Mouse (Mus musculus): ENCODE measurements around the gene Wfdc13. TPM values are rescaled to one million over a fixed set of nuclear protein-coding genes. Genes with fewer than 3 reads are reported as not detected.
A peak's percentile ranks its signal among the peaks of the same experiment; 100 is the strongest.

The Wfdc13 gene
- not detected for total RNA-seq (2021)
- long read RNA-seq, experiment 1 = 0 reads
- long read RNA-seq, experiment 2 = 0 reads

- DNase-seq = no peak
Observed at GRCm38 (mm10) chr2:164684807-164685206, at the start of gene Wfdc13. Gene Wfdc13 (plus strand): TSS chr2:164685107.

DNA sequence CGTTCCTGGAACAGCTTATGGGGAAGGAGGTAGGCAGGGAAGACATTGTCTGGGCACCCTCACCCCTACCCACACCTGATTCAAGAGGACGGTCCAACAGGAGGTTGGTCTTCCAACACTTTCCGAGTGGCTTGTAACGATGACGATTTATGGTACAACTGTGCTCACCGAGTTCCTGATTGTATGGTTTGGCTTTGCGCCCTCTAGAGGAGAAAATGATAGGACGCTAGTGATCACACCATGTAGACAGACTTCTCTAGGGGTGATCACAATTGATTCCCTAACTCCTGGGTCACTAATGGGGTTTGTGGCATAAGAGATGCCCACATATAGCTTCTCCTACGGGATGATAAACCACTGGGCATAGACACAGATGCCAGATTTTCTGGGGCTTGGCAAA lies 49.6 kb upstream of the Wfdc13 start:
- DNase-seq = no peak

DNA sequence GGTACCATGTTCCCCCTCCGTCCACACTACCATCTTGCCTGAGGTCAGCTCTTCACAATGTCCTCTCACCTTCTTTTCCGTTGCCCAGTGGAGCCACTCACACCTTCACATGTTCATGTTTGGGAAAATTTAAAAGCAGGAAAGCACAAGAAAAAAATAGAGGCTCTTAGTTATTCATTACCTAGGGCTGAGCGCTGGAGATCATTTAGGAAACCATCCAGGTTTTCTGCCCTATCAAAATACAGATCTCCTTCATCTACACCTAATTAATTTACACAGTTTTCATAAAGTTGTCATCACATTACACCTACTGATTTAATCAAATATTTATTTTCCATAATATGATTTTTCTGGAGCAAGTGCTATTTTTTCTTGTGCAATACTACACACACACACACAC lies 46.2 kb upstream of the Wfdc13 start, which contains the start of gene Wfdc16:
Wfdc16 (minus strand) TSS at position 101 of the 400 bp plus-strand sequence.
- DNase-seq = no peak

DNA sequence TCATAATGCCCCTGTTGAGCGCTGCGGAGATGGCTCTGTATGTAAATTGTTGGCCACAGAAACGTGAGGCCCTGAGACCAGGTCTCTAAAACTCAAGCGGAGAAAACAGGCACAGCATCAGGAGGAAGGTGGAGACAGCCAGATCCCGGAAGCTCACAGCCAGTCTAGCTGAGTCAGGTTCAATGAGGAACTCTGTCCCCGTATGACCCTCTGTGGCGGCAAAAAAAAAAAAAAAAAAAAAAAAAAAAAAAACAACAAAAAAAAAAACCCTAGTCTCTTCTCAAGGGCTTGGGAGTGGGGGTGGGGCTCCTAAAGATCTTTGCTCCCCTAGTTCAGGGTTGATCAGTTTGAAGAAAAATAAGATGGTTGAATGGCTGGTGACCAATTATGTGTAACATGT lies 43.8 kb upstream of the Wfdc13 start:
- peak in 1 of 2 experiments; percentile 14 for DNase-seq

GRCm38 (mm10) chr2:164641881-164642673 lies 42.8 kb upstream of the Wfdc13 start:
- DNase-seq = no peak

GRCm38 (mm10) chr2:164655858-164656257 lies 29.0 kb upstream of the Wfdc13 start, which contains the start of gene Wfdc10:
Gene Wfdc10 (plus strand): TSS chr2:164656046.
- DNase-seq = peak; percentile 10 to 38

DNA sequence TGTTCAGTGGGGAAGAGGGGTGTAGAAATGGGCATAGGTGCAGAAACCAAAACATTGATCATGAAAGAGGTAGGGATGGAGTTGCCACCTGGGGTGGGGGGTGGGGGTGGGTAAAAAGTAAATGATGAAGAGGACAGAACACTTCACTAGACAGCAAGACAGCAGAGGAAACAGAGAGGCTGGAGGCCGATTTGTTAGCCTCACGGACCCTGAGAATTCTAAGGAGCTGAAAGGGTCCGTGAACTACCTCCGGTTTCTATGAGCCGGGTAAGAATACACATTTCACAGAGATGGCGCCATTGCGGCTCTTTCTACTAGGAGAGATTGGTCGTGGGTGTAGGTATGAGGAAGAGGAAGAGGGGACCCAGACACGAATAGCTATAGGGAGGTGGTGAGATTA lies 28.4 kb upstream of the Wfdc13 start, which contains the start of gene Wfdc9:
Wfdc9 (minus strand) TSS at position 101 of the 400 bp plus-strand sequence.
- no peak for DNase-seq

- no peak for DNase-seq
Observed at GRCm38 (mm10) chr2:164664851-164665250, 20.1 kb upstream of the Wfdc13 start.

DNA sequence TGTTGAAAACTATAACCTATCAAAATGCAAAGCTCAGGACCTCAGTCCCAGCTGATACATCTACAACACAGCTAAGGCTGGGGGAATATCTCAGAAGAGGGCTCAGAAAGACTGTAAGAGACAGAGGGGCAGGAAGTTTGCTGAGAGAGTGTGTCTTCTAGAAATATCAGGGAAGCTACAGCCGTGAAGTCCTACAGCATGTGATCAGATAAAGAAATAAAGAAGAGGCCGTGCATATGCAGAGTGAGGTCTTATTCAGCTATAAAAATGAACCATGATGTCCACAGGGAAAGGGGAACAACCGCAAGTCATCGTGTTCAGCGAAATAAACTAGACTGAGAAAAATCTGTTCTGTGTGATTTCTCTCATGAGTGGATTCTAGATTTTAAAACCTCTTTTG lies 14.6 kb upstream of the Wfdc13 start:
- DNase-seq = no peak

GRCm38 (mm10) chr2:164670938-164671337 lies 14.0 kb upstream of the Wfdc13 start:
- DNase-seq = no peak

DNA sequence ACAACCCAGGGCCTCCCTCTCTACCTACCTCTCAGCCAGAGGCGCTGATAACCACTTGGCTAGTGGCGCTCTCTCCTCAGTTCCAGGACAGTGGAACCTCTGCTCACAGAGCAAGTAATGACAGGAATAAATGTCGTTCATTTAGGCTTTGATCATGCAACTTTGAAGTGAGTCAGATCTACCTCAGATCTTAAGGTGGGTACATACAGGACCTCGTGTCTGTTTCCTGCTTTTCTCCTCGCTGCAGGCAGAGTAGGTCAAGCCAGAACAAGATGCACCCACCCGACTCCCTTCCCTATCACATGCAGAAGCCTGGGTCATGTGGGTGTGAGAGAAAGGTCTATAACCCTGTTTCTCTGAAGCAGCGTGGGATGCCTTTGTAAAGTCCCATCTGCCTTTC lies 10.9 kb upstream of the Wfdc13 start, which contains the start of gene Wfdc11:
Wfdc11 (minus strand) TSS at position 101 of the 400 bp plus-strand sequence.
- DNase-seq = no peak

GRCm38 (mm10) chr2:164676103-164676502 lies 8.8 kb upstream of the Wfdc13 start:
- no peak for DNase-seq

DNA sequence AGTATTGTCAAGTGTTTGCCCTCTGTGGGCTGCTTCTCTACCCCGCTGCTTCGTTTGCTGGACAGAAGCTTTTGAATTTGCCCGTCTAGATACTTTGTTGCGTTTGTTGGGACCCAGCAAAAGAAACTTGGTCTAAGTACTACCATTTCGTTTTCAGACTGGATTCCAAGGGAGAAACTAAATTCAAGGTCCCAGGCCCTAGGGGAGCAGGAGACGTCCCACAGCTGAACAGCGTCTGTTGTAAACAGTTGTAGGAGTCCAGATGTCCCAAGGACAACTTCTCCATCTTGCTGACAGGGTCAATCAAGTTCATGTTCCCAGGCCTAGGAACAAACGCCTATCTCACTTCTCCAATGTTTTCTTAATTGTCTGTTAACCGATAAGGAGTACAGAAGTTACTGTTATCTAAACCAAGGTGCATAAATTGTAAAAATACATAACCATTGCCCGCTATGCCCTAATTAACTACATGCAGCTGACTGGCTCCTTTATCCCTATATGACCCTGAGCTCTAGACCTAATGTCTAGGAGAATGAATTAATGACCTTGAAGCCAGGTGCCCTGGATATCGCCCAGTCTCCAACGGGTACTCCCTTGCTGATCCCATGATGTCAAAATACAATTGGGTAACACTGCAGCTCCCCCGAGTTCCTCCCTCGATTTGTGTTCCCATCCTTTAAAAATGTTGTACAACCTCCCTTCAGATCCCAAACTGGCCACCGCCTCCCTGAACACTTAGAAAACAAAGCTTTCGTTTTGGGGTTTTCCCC lies 7.8 kb upstream of the Wfdc13 start:
- DNase-seq = peak in 1 of 2 experiments; percentile 2

DNA sequence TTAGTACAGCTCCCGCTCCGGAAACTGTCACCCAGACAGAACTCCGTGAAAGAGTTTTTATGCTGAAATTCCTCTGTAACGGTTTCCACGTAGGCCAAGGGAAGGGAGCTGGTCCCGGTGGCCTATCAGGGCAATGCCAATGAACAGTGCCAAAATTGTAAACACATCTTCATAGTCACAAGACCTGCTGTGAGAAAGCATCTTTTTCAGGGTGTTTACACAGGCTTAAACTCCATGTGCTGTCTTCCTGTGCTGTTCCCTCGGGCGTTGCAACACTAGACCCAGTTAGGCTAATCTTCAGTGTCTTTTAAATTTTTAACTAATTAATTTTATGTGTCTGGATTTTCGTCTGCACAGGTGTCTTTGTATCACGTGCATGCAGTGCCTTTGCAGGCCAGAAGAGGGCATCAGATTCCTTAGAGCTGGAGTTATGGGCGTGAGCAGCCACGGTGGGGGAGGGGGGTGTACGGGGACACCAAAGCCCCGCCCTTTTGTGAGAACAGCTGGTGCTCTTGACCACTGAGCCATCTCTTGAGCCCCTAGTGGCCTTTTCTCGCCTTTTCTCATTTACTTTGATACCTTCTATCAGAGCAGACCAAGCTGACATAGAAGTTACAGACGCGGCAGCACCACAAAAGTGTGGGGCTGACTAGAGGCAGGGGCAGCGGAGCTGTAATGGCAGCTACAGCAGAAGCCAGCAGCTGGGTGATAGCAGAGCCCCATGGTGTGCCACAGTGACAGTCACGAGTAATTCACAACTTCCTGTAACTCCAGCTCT lies 5.9 kb upstream of the Wfdc13 start:
- peak; percentile 56 to 74 for DNase-seq

- DNase-seq = no peak
Observed at GRCm38 (mm10) chr2:164679906-164680305, 5.0 kb upstream of the Wfdc13 start.

DNA sequence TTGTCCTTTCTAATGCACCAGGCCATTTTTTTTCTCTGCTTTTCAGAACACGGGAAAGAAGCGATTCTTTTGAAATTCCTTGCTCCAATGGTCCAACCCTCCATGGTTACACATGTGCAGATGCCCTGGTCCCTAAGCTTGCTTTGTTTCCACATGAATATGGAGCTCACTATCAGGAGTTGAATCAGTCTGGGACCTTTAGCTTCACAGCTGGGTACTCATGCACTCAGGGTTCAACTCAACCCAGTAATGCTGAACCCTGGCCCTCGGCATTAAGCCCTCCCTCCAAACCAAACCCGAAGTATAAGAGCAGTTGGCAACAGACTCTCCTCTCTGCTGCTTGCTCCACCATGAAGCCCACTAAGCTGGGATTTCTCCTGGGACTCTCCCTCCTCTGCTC lies 13.3 kb downstream of the Wfdc13 start, which contains the start of gene Spint4:
Spint4 (plus strand) TSS at position 301 of the 400 bp plus-strand sequence.
- DNase-seq = no peak

GRCm38 (mm10) chr2:164700959-164701358 lies 16.1 kb downstream of the Wfdc13 start:
- DNase-seq = no peak

DNA sequence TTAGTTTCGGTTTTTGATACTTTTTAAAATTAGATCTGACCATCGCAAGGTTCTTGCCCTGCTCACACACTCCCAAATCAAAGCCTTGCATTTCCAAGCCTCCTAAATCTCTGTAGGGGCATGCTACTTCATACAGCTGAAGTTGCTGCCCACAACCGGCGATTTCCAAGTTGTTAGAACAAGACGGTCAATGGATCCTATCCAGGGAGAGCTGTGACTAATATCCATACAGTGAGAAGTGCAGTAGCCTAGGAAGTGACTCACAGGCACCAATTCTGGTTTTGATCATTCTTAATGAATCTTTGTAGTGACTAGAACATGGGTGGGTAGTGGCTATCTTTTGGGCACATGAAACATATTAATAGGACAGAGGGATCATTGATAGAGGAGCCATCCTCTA lies 16.9 kb downstream of the Wfdc13 start:
- DNase-seq = no peak

GRCm38 (mm10) chr2:164704235-164704634 lies 19.3 kb downstream of the Wfdc13 start:
- DNase-seq = no peak

- DNase-seq = no peak
Observed at GRCm38 (mm10) chr2:164705328-164705727, 20.4 kb downstream of the Wfdc13 start.

GRCm38 (mm10) chr2:164705991-164706390 lies 21.1 kb downstream of the Wfdc13 start:
- no peak for DNase-seq

DNA sequence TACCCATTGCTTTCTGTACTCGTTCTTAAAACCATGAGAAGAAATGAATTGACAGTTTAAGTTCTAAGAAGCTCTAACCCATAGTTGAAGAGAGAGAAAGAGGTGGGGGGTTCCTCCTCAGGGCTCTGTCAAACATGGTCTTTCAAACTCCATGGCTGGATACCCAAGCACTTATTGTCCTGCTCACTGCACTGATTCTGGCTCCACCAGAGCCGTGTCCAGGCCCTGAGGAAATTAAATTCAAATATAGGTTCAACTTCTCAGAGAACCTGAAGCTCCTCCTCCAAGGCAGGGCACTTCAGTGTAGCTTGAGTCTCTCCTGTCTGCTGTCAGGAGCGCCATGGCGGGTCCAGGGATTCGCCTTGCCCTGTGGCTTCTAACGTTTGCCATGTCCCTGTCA lies 30.1 kb downstream of the Wfdc13 start, which contains the start of gene Spint5:
Spint5 (plus strand) TSS at position 301 of the 400 bp plus-strand sequence.
- no peak for DNase-seq

Data from heart, adult 18-20 months (tissue).